Mouse (Mus musculus): ENCODE results near the gene 6030468B19Rik. TPM values are rescaled to one million over a fixed set of nuclear protein-coding genes. Genes with fewer than 3 reads are reported as not detected.

The 6030468B19Rik gene
- total RNA-seq (2021) = not detected
- long read RNA-seq, experiment 1 = 0 reads
- long read RNA-seq, experiment 2 = 0 reads

DNA sequence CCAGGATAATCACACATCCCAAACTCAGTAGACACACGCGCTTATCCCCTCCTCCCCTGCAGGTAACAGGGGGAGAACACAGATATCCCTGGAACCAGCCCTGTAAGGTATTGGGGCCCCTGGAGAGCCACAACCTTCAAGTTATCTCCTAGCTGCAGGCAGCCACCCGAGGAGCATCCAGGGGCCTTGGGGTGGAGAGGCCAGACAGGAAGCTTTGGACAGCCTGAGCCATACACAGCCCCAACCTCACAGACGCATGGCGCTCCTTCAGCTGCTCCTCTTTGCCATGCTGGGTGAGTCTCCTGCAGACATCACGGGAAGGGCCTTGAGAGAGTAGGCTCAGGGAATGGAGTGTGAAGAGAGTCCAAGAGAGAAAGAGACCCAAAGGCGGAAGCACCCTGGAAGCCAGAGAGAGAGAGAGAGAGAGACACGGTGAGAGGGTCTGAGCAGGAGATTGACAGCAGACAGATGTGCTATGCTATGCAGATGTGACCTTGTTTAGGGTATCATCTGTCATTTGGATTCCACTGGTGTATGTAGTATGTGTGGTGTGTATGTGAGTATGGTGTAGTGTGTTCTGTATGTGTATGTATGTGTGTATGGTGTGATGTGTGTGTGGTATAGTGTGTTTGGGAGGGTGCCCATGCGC, at the start of gene 6030468B19Rik:
Gene 6030468B19Rik, plus strand, starts transcription at position 150 of the 649 bp plus-strand sequence.
- no peak for DNase-seq (ENCODE audit: low spot score in 2 of 2)

DNA sequence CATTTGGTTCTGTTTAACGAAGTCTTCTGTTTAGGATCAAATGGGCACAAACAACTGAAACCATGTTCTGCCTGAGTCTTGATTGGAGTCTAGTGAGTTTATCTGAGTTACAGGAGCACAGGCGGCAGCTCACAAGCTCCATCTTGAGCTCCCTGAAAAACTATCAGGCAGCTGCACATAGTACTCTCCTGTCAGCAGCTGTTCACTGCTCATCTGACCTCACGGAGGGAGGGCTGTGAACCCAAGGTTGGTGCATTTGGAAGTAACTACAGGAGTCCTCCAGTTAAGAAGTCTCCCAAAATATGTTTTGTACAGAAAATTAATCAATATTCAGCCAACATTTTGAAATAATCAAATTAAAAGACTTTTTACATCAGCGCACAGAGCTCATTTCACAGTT, 48.8 kb upstream of the 6030468B19Rik start:
- DNase-seq (ENCODE audit: low spot score in 2 of 2) = no peak

DNA sequence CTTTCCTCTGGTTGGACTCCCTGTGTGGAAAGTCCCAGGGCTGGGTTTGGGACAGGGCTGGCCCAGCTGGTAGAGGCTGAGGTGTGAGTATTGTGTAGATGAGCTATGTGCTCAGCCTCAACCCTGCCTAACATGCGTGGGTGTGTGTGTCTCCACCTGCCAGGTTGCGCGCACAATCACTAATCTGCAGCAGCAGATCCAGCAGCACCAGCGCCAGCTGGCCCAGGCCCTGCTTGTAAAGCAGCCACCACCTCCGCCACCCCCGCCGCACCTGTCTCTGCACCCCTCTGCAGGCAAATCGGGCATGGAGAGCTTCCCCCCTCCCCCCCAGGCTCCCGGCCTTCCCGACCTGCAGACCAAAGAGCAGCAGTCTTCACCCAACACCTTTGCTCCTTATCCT, 48.0 kb upstream of the 6030468B19Rik start:
- no peak for DNase-seq (ENCODE audit: low spot score in 2 of 2)

DNA sequence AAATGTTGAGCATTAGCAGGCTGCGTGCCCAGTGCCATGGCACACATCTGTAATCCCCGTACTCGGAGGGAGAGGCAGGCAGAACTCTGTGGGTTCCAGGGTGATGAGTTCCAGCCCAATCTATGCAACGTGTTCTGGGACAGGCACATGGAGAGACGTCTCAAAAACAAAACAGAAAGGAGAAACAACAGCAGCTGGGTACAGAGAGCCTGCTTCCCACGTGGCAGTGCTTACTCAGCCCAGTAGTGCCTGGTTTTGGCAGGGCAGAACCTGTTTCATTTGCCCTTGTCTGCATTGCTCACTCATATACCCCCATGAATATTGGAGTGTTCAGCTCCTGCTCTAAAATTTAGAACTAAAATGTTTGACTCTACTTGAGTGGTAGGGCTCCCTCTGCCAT, 45.9 kb upstream of the 6030468B19Rik start:
- no peak for DNase-seq (ENCODE audit: low spot score in 2 of 2)

DNA sequence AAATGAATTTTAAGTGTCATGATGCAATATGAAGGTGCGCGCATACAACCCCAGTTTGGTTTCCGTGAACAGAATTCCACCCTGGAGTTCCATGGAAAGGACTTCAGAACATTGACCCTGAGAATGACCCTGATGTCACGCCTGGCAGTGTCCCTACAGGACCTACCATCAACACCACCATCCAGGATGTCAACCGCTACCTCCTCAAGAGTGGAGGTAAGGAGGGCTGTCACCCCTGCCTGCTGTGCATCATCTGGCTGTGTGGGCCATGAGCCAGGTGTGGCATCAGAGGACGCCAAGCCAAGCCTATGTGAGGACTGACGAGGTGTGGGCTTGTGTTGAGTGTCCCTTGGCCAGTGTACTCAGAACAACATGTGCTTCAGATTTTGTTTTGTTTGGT, 41.6 kb upstream of the 6030468B19Rik start:
- no peak for DNase-seq (ENCODE audit: low spot score in 2 of 2)

DNA sequence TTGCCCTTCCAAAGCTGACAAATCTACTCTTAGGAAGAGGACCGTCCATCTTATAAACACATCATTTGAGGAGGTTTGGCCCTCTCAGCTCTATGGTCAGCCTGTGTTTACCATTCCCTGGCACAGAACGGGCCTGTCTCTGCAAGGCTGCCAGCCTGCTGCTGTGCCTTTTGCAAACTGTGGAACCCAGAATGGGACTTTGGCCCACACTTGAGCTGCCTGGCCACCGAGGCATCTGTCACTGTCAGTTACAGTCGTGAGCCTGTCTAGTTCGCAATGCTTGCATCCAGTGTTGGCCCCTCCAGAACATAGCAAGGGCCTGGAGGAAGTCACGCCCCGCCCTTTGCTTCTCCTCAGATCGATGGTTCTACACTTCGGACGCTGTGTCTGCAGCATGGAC, 38.2 kb upstream of the 6030468B19Rik start:
- DNase-seq (ENCODE audit: low spot score in 2 of 2) = no peak

DNA sequence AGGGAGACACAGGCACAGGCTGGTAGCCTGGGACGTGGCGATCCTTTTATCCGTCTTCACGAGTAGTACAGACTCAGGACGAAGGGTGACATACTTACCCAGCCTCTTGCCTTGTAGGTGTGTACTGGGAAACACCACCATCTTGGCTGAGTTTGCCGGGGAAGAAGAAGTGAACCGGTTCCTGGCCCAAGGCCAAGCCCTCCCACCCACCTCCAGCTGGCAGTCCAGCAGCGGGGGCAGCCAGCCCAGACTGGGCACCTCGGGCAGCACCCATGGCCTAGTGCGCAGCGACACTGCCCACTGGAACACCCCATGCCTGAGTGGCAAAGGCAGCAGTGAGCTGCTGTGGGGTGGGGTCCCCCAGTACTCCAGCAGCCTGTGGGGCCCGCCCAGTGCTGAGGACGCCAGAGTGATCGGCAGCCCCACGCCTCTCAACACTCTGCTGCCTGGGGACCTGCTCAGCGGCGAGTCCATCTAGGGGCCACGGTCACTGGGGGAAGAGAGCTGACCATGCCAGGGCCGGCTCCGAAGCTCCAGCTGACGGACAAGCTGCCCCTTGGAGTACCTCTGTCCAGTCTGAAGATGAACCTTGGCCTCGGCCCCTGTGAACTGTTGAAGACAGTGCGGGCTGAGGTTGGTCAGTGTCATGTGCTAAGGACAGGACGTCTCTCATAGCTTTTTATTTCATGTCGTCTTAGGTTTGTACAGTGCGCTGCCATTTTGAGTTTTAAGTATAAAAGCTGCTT, 36.9 kb upstream of the 6030468B19Rik start:
- DNase-seq (ENCODE audit: low spot score in 2 of 2) = no peak

DNA sequence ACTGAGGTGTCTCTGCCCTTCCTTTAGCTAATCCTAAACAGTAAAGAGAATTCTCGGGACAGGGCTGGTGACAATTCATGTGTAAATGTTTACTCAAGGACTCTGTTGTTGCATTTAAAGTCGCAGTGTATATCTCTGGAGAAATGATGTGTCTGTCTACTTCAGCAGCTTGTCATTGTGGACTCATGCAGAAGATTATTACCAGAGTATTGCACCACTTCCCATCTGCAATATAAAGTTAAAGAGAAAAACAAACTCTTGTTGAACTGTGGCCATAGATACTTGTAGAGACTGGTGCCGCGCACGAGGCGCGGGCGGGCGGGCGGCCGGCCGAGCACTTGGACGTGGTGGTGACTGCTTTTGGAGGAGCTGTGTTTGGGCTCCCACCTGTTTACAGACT, 35.7 kb upstream of the 6030468B19Rik start:
- DNase-seq (ENCODE audit: low spot score in 2 of 2) = no peak

DNA sequence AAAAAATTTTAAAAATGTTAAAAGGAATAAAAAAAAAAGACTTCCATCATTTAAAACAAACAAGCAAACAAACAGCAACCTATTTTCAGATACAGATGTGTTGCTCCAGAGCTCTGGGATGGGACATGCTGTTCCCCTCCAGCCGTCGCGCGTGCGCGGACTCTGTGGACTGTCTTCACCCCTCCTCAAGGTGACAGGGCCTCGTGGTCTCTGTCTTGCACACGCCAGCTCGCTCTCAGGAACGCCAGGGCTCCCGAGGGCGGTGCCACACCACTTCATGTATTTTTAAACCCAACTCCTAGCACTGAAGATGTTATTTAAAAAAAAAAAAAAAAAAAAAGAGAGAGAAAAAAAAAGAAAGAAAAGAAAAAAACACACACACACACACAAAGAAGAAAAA, 35.2 kb upstream of the 6030468B19Rik start:
- no peak for DNase-seq (ENCODE audit: low spot score in 2 of 2)

DNA sequence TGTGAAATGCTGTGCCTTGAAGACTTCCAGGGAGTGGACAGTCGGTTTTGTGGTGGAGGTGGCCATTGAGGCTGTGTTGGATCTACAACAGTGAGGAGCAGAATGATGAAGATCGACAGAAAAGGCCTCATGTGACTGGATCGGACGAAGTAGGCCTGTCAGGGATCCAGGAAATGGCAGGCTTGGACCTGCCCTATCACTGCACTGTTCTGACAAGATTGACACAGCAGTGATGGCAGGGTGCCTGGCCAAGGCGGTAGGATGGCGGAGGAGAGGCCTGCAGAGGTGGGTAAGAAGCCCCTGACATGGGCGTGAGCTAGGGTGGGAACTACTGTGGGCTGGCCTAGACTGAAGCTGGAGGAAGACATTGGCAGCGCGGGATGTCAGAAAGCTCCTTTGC, 33.1 kb upstream of the 6030468B19Rik start:
- no peak for DNase-seq (ENCODE audit: low spot score in 2 of 2)

DNA sequence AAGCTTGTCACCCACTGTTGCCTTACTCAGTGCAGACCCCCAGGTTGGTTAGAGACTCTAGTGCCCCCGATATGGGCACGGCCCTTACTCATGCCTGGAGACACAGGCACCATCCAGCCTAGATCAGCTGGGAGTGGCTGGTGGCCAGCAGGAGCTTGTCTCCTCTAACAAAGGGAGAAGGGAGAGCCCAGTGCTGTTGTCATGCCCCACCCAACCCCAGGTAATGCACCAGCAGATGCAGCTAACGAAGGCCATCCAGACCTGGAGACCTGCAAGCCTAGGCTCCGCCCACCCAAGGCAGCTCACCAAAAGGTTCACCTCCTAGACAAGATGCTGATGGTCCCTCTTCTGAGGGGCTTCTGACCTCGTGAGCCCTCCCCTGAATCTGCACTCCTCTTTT, 32.1 kb upstream of the 6030468B19Rik start:
- DNase-seq (ENCODE audit: low spot score in 2 of 2) = no peak

DNA sequence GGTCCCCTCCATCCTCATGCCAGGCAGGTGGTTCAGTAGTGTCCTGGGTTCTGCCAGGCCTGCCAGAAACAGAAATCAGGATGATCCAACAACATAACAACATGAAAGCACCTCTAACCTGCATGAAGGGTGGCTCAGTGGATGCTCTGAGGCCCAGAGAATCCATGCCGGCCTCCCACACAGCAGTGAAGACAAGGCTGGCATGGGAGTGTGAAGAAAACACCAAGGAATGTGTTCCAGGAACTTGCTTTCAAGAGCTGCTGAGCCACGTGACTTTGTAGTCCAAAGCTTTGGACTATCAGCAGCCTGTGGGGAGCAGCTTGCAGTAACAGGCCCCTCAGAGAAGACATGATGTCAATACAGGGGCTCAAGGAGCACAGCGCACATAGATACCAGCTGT, 31.2 kb upstream of the 6030468B19Rik start:
- DNase-seq (ENCODE audit: low spot score in 2 of 2) = no peak

DNA sequence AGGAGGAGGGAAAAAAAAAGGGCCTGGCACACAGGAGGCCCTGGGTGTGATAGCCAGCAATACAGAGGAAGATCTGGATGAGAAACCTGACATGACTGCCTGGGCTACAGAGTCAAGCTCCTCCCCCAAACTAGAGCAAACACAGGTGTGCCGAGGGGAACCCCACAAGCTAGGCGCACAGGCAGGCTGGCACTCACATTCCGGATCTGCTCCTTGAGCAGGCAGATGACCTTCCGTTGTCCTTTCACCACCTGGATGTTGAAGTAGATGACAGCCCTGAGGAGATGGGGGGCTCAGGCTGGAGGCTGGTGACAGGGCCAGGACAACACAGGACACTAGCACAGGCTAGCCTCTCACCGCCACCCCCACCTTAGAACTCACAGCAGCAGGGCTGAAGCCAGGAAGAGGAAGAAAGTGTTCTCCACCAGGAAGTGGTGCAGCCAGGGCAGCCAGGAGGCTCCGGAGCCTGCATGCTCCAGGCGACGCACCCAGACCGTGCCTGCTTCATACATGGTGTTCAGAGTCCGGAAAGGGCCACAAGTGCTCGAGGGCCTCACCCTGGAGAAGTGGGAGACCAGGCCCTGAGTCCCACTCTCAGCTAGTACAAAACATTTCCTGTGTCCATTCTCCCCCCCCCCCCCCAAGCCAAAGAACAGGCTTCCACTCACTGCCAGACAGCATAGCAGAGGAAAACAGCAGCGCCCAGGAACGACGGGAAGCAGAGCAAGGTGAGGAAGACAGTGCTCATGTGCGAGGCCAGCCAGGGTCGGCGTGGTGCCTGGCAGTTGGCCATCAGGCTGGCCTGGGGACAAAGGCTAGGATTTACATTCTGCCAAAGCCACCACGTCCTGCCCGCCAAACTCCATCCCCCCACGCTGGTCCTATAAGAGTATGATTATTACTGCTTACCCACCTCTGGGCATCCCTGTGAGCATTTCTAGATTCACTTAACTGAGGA, 28.5 kb upstream of the 6030468B19Rik start:
- DNase-seq (ENCODE audit: low spot score in 2 of 2) = no peak

DNA sequence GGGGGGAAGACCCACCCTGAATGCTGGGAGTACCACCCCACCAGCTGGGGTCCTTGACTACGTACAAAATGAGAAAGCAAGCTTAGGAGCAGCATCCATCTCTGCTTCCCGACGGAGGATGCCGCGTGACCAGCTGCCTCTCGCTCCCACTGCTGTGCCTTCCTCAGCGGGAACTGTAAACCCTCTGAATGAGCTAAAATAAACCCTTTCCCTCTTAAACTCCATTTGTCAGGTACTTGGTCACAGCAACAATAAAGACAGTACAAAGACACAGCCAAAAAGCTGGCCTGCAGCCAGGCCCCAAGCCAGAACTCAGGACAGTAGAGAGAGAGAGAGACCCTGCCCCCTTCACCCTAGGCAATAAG, 27.8 kb upstream of the 6030468B19Rik start:
- no peak for DNase-seq (ENCODE audit: low spot score in 2 of 2)

DNA sequence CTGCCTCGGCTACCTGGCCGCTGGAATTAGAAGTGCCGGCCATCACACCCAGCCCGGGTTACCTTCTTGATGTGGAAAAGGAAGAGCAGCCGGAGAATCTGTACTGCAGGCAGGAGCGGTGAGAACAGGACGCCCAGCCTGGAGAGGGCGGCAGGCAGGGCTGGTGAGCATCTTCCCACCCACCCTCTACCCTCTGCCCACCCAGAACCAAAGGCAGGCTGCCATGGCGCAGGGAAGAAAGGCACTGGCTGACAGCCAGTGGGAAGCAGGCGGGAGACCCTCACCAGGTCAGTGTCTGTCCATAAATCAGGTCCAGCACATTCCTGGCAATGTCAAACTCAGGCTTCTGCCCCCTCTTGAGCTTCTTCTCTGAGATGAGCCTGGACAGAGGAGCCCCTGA, 27.1 kb upstream of the 6030468B19Rik start:
- DNase-seq (ENCODE audit: low spot score in 2 of 2) = no peak

DNA sequence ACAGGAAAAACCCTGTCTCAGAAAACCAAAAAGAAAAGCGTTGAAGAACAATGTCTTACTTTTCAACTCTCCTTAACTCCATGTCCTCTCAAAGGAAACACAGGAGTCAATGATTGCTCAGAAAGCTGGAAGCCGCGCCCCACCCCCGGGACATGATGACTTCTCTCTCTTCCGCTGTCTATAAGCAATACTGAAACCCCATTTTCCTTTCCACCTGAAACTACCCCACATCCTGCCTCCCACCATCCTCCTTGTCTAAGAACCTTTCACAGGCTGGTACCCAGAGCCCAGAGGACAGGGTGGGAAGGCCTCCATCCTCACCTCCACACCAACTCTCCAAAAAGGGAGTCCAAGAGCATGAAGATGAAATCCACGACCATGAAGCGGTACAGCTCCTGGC, 25.1 kb upstream of the 6030468B19Rik start:
- DNase-seq (ENCODE audit: low spot score in 2 of 2) = no peak

DNA sequence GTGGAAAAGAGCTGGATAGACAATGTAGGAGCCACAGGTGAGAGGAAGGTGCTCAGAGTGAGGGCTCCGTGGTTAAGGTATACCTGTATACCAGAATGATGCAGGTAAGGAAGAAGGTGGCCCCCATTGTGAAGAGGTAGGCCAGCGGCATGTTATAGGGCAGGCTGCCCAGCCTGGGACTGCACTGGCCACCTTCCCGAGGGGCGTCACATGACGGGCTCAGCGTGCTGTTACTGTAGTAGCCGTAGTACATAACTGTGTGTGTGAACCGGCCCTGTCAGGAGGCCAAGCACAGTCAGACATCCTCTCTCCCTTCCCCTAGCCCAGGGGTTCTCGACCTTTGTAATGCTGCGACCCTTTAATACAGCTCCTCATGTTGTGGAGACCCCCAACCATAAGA, 22.5 kb upstream of the 6030468B19Rik start:
- DNase-seq (ENCODE audit: low spot score in 2 of 2) = no peak

DNA sequence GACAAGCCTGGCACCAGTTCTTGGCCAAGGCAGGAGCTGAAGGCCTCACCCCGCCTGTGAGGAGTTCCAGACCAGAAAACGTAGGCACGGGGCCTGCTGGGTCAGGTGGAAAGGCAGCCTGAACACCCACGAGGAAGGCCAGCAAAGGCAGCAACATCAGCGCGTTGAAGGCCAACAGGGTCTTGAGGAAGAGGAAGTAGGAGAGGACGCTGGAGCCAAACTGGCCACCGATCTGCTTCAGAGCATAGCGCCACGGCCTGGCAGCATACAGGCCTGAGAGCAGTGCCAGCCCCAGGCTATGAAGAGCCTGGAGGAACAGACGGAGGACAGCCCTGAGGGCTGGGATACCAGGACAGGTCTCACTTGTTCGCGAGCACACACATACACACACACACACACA, 21.9 kb upstream of the 6030468B19Rik start:
- DNase-seq (ENCODE audit: low spot score in 2 of 2) = no peak

DNA sequence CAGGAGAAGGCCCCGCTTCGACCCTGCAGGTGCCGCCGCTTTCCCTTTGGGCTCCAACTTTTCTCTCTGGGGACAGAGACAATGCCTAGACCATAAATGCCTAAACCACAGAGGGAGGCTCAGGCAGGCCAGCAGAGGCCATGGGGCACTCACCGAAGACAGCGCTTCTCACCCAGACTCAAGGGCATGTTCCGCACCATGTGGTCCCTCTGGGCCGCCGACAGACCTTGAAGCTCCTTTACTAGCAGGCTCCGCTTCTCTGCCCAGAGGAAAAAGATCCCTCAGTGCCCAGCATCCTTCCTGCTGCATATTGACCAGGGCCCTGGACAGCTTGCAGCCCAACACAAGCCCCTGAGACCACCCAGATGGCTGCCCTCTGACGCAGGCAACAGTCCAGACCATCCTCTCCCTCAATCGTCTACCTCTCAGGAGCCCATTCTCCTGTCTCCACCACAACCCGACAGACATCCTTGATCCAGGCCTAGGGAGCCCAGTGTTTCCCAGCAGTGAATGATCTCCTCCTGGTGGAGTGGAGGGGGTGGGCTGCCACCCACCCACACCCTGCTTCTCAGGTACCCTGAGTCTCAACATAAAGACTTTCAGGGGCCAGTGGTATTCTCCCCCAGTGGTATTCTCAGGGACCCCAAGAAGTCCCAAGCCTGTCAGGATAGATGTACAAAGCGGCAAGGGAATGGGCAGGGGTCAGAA, 21.2 kb upstream of the 6030468B19Rik start:
- DNase-seq (ENCODE audit: low spot score in 2 of 2) = peak in 1 of 2 experiments; percentile 27

DNA sequence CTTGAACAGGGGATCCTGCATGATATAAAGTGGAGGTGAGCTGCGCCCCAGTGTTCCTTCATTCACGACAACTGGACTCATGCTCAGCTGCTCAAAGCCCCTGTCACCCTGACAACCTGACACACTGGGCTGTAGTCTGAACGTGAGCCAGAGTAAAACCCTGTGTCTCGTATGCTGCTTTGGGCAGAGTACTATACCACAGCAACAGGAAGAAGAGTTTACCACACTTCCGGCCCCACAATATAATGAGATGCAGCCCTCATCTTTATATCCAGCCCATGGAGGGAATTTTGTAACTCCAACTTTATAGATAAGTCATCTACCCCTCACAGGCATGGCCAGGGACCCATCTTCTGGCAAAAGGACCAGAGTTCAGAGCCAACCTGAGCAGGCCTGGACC, 20.3 kb upstream of the 6030468B19Rik start:
- no peak for DNase-seq (ENCODE audit: low spot score in 2 of 2)

DNA sequence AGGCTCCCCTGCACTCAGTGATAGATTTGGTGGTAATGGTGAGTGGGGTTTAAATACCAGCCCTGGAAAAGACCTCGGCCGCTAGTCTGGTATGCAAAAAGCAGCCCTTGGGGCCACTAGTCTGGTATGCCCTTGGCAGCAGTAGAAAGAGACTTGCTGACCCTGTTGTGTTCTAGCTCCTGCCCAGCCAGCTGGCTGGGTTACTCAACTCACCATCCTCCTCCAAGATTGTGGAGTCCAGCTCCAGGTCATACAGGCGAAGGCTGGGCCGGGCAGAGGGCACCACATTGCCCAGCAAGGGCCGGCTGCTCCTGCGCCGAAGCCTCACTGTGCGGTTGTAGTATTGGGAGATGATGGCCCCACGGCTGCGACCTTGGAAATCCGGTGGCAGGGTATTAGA, 19.4 kb upstream of the 6030468B19Rik start:
- no peak for DNase-seq (ENCODE audit: low spot score in 2 of 2)

Measured in adrenal gland, adult 18-20 months (tissue).